Mouse (Mus musculus) adrenal gland, postnatal 0 days (tissue): Measurements from ENCODE around the gene Slc4a1. TPM values are rescaled to one million over a fixed set of nuclear protein-coding genes. Genes with fewer than 3 reads are reported as not detected.

ENCODE experiments used
- microRNA-seq: library from miRNA; unstranded; fragments of <30 nt; microRNA quantifications from one replicate; pipeline ENCODE4, GENCODE M21; 2016; ENCODE audit warnings: borderline replicate concordance; ENCODE audit not compliant: insufficient number of aligned reads
- polyA plus RNA-seq: library from polyadenylated mRNA; unstranded; fragments of >200 nt; fragmentation: Nextera tagmentation; extraction: Ambion mirVana; gene quantifications from 2 replicates; pipeline ENCODE4 v1.2.1, GENCODE M21; 2015

The Slc4a1 gene
- polyA plus RNA-seq = 15.4 and 17.7 TPM in 2 replicates

GRCm38 (mm10) chr11:102366103-102366502 lies at the start of gene Slc4a1:
TSS of gene Slc4a1 (minus strand) at chr11:102366203.

GRCm38 (mm10) chr11:102407834-102408215 lies 41.8 kb upstream of the Slc4a1 start, which contains the start of gene Slc25a39:
TSS of gene Slc25a39 (minus strand) at chr11:102407946.

GRCm38 (mm10) chr11:102393238-102393634 lies 27.2 kb upstream of the Slc4a1 start, which contains the start of gene Rundc3a:
TSS of gene Rundc3a (plus strand) at chr11:102393403.

GRCm38 (mm10) chr11:102319410-102319792 lies 46.6 kb downstream of the Slc4a1 start, which contains the start of gene Ubtf:
TSS of gene Ubtf (minus strand) at chr11:102319742.

Small RNA genes within 50 kb of the gene (microRNA-seq; reads per million reads assigned to microRNA genes)
- not detected for gene Mir6930

Other genes with a start within 250 kb of the Slc4a1 start
- gene Nags, start 220.7 kb downstream of the Slc4a1 start, polyA plus RNA-seq = 0.43 and 0.77 TPM in 2 replicates
- 16.8 and 23.9 TPM in 2 replicates for gene Tmem101, start 209.8 kb downstream of the Slc4a1 start, polyA plus RNA-seq
- gene Lsm12, start 180.9 kb downstream of the Slc4a1 start, polyA plus RNA-seq = 68.2 and 91.7 TPM in 2 replicates
- gene G6pc3, start 176.6 kb downstream of the Slc4a1 start, polyA plus RNA-seq = 28.6 and 70.2 TPM in 2 replicates
- gene Hdac5, start 136.0 kb downstream of the Slc4a1 start, polyA plus RNA-seq = 54.3 and 58.9 TPM in 2 replicates
- gene BC030867, start 117.3 kb downstream of the Slc4a1 start, polyA plus RNA-seq = 2.7 and 3.6 TPM in 2 replicates
- 0.04 TPM in 1 of 2 replicates, not detected in the other for gene Asb16, start 97.5 kb downstream of the Slc4a1 start, polyA plus RNA-seq
- 41.2 and 54.1 TPM in 2 replicates for gene Tmub2, start 81.3 kb downstream of the Slc4a1 start, polyA plus RNA-seq
- 7.6 and 8.0 TPM in 2 replicates for gene Atxn7l3, start 69.6 kb downstream of the Slc4a1 start, polyA plus RNA-seq
- 51.6 and 62.7 TPM in 2 replicates for gene Ubtf, start 46.5 kb downstream of the Slc4a1 start, polyA plus RNA-seq
- gene Rundc3a, start 27.2 kb upstream of the Slc4a1 start, polyA plus RNA-seq = 38.2 and 52.7 TPM in 2 replicates
- 201 and 336 TPM in 2 replicates for gene Slc25a39, start 41.7 kb upstream of the Slc4a1 start, polyA plus RNA-seq
- gene Grn, start 64.1 kb upstream of the Slc4a1 start, polyA plus RNA-seq = 180 and 237 TPM in 2 replicates
- gene Fam171a2, start 81.5 kb upstream of the Slc4a1 start, polyA plus RNA-seq = 5.4 and 8.2 TPM in 2 replicates
- gene Itga2b, start 103.9 kb upstream of the Slc4a1 start, polyA plus RNA-seq = 10.6 and 15.9 TPM in 2 replicates
- gene Gpatch8, start 190.2 kb upstream of the Slc4a1 start, polyA plus RNA-seq = 23.8 and 30.4 TPM in 2 replicates
- gene Gm11627, start 213.3 kb upstream of the Slc4a1 start, polyA plus RNA-seq = 6.1 and 10.6 TPM in 2 replicates
- 11.8 and 20.1 TPM in 2 replicates for gene Fzd2, start 238.2 kb upstream of the Slc4a1 start, polyA plus RNA-seq